Mouse (Mus musculus) neural tube, embryonic 13.5 days (tissue): ENCODE measurements around the gene Arrdc1. TPM values are rescaled to one million over a fixed set of nuclear protein-coding genes. Genes with fewer than 3 reads are reported as not detected.
"Not testable (repeated sequence)": the region's sequence is repeated elsewhere in the genome, so short reads cannot be mapped to it uniquely, and the experiment has no call there.

Experiments
- ATAC-seq: fragments of 200-750 bp; cut with Nextera tagmentation; 2 replicates; pipeline ENCODE4 v1.8.0; 2017; ENCODE audit warnings: low read depth, mild to moderate bottlenecking, moderate TSS enrichment, moderate library complexity
- H3K27ac ChIP-seq: fragments of 300-500 bp; sonication (generic); replicated peaks from 2 replicates; pipeline ENCODE4 v1.5.1; 2015; ENCODE audit warnings: moderate library complexity, mild to moderate bottlenecking, inconsistent platforms
- H3K27me3 ChIP-seq: fragments of 300-500 bp; sonication (generic); 2 replicates; pipeline ENCODE4 v1.6.1; 2015; ENCODE audit warnings: mild to moderate bottlenecking, inconsistent platforms
- H3K36me3 ChIP-seq: fragments of 300-500 bp; sonication (generic); 2 replicates; pipeline ENCODE4 v1.6.1; 2015; ENCODE audit warnings: mild to moderate bottlenecking, inconsistent platforms
- H3K4me1 ChIP-seq: fragments of 300-500 bp; sonication (generic); replicated peaks from 2 replicates; pipeline ENCODE4 v1.6.1; 2015; ENCODE audit warnings: inconsistent platforms
- H3K4me2 ChIP-seq: fragments of 300-500 bp; sonication (generic); 2 replicates; pipeline ENCODE4 v1.6.1; 2015; ENCODE audit warnings: inconsistent platforms, mild to moderate bottlenecking, moderate library complexity
- H3K4me3 ChIP-seq: fragments of 300-500 bp; sonication (generic); 2 replicates; pipeline ENCODE4 v1.5.1; 2015; ENCODE audit warnings: mild to moderate bottlenecking, inconsistent platforms
- H3K9ac ChIP-seq: fragments of 300-500 bp; sonication (generic); 2 replicates; pipeline ENCODE4 v1.6.1; 2015; ENCODE audit warnings: moderate library complexity, mild to moderate bottlenecking, inconsistent platforms
- H3K9me3 ChIP-seq: fragments of 300-500 bp; sonication (generic); 2 replicates; pipeline ENCODE4 v1.6.1; 2016; ENCODE audit warnings: inconsistent platforms
- WGBS: fragments of 180-500 bp; shearing (Covaris S2); methylation state at CpG from one replicate; pipeline ENCODE4 v1.1.7; 2015; 5-methylcytosine and 5-hydroxymethylcytosine counted together
- polyA plus RNA-seq: library from polyadenylated mRNA; unstranded; fragments of >200 nt; fragmentation: Nextera tagmentation; extraction: Ambion mirVana; gene quantifications from 2 replicates; pipeline ENCODE4 v1.2.1, GENCODE M21; 2015

Gene Arrdc1
- 26.4 and 26.9 TPM in 2 replicates for polyA plus RNA-seq

DNA sequence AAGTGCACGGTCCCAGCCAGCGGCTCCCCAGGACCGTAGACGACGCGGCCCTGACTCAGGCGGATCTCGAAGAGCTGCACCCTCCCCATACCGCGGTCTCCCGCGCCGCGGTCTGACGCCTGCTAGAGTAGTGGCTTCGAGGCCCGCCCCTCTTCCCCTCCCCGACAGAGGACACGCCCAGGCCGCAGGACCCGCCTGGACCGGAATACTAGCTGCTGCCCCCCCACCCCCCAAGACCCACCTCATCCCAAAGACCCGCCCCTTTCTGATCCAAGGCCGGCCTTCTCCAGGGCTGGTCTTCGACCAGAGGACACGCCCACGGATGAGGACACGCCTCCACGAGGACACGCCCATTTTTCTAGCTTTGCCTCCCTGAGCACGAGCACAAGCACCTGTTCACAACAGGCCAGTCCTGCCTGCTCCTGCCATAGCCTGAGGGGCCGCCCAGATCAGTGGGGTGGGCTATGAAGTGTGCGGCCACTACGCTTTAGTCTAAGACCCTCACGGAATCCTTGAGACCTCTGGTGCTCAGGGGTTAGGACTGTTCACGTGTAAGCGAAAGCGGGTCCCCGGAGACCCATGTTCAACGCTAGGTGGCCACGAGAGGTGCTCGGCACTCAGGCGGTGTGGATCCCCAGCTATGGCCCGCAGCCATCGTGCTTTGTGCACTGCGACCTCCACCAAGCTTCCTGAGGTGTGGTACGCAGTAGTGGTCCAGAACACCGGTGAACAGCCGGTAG, at the start of gene Arrdc1:
Arrdc1 (minus strand) TSS at position 196 of the 740 bp plus-strand sequence.
- under 1% methylated on average over 49 of the region's 49 CpGs for WGBS
- Histone ChIP-seq H3K27me3 (0 out of 2 replicates have a peak, but pooled peaks cover 10% of the 10 kb centered on the region), H3K4me3 (peak within 1 kb of the TSS; percentile 57), H3K27ac (0 out of 2 replicates have a peak within 1 kb of the TSS, but pooled peaks have one; percentile 25), H3K36me3 (no peaks in the 10 kb centered on the region), H3K9me3 (no peaks in the 10 kb centered on the region), H3K4me1 (peaks cover 19% of the 10 kb centered on the region), H3K4me2 (peak within 1 kb of the TSS; percentile 86), H3K9ac (peak within 1 kb of the TSS; percentile 72)
- peak; percentile 90 for ATAC-seq

DNA sequence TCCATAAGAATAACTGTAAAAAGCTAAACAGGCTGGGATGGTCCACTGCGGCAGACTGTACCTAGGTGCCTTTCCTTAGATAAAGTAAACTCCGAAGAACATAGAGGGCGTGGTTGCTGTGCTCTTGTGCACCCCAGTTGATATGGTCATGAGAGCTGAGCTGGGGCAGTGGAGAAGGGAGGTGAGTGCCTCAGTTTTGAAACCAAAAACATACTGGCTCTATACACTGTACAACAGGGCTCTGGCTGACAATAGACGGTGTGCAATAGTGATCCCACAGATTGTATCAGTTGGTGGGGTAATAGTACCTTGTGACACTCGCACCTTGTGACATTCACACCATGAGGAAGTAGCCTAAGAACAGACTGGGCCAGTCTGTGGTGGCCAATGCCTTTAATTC, 41.9 kb upstream of the Arrdc1 start:
- Histone ChIP-seq H3K36me3 (peaks cover 13% of the 10 kb centered on the region), H3K4me1 (peaks cover 25% of the 10 kb centered on the region), H3K27ac (no peak overlapping the region), H3K4me3 (no peak overlapping the region), H3K9me3 (no peaks in the 10 kb centered on the region), H3K27me3 (no peaks in the 10 kb centered on the region), H3K4me2 (no peak overlapping the region), H3K9ac (no peak overlapping the region)
- WGBS = 93% methylated on average over 5 of the region's 5 CpGs
- ATAC-seq = no peak

DNA sequence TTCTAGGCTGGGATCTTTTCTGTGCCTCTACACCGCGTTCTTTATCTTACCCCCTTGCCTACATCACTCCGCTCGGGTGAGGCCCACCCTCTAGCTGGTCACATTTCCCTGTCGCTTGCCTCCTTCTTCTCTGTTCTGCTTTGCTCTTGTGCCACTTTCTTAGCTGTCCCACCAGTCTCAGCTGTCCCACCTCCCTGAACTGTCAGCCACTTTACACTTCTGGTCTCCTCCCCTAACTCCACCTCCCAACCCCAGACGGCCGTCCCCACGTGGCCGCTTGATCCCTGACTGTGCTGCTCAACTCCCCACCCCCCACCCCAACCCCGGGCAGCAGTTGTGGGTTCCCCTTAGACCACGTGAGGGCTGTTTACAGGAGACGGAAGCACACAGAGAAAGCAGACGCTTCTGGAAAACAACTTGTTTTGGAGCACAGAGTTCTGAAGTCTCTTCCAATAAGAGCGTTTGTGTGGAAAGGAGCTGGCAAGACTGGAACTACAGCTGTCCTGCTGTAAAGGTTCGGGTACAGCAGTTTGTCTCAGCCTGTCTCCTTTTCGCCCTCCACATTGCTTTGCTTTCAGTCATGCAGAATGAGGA, 40.7 kb upstream of the Arrdc1 start, which contains the start of gene Pnpla7:
Pnpla7 (plus strand) TSS at position 330 of the 594 bp plus-strand sequence.
- H3K4me3 ChIP-seq = peak within 1 kb of the TSS; percentile 85
- peak within 1 kb of the TSS; percentile 95 for H3K4me2 ChIP-seq
- H3K27me3 ChIP-seq = no peaks in the 10 kb centered on the region
- H3K9ac ChIP-seq = peak within 1 kb of the TSS; percentile 90
- peaks cover 25% of the 10 kb centered on the region for H3K4me1 ChIP-seq
- WGBS = under 1% methylated on average over 16 of the region's 16 CpGs
- no peaks in the 10 kb centered on the region for H3K9me3 ChIP-seq
- H3K27ac ChIP-seq = peak within 1 kb of the TSS; percentile 92
- peak; percentile 54 for ATAC-seq
- peaks cover 25% of the 10 kb centered on the region for H3K36me3 ChIP-seq

DNA sequence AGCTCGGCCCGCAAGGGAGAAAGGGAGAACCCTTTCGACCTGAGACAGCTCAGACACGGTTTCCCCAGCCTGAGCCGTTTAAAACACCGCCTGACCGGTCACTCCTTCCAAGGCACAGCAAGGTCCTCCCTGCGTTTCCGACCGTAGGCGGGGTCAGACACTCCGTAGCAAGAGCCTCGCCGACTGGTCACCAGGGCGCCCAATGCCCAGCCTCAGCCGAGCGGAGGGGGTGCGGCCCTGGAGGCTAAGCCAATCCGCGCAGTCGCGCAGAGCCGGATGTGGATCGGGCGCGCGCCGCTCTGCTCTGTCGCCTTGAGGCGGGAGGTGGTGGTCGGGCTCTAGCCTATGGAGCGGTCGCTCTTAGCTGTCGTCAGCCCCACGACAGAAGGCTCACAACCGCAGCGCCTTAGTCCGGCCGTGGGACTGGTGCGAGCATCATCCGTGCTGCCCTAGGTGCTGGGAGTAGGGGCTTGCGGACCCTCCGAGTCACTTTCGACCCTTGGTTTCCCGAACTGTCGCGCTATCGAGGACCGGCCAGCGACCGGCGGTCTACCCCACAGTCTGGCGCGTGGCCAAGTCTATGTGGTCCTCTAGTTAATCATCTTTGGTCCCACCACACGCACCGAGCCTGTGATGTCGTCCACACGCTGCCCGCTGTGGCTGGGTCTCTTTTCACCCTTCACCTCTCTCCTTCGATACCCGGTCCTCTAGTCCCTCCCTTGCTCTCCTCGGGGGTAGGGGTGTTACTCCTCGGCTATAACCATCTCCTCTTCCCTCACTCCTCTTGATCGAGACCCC, 40.1 kb upstream of the Arrdc1 start, which contains the start of gene Mrpl41:
Mrpl41 (minus strand) TSS at position 193 of the 798 bp plus-strand sequence.
- H3K4me1 ChIP-seq = peaks cover 25% of the 10 kb centered on the region
- under 1% methylated on average over 64 of the region's 64 CpGs for WGBS
- ATAC-seq = peak; percentile 100
- H3K27me3 ChIP-seq = no peaks in the 10 kb centered on the region
- peak within 1 kb of the TSS; percentile 90 for H3K9ac ChIP-seq
- peak within 1 kb of the TSS; percentile 95 for H3K4me2 ChIP-seq
- peaks cover 31% of the 10 kb centered on the region for H3K36me3 ChIP-seq
- H3K4me3 ChIP-seq = peak within 1 kb of the TSS; percentile 85
- peak within 1 kb of the TSS; percentile 92 for H3K27ac ChIP-seq
- no peaks in the 10 kb centered on the region for H3K9me3 ChIP-seq

DNA sequence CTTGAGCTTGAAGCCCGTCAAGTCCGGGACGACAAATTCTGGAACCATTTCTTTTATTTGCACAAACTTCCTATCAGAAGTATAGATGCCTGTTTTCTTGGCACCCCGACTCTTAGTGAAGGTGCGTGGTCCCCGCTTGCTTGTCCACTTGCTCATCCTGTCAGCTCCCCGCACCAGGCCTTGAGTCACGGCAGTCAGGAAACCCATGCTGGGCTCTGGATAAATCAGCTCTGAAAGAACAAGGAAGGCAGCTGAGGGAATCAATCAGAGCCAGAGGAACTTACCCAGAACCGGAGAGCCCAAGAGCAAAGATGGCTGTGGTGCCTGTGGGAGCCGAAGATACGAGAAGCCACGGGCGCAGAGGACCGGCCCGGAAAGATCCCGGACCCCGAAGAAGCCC, 39.4 kb upstream of the Arrdc1 start:
- Histone ChIP-seq H3K9ac (peak overlapping the region; percentile 90), H3K4me2 (peak overlapping the region; percentile 95), H3K4me3 (peak overlapping the region; percentile 85), H3K27ac (peak overlapping the region; percentile 92), H3K36me3 (peaks cover 38% of the 10 kb centered on the region), H3K4me1 (peaks cover 25% of the 10 kb centered on the region)
- peak; percentile 1; the same call in 1 of the 2 replicates for ATAC-seq
- H3K9me3 ChIP-seq, H3K27me3 ChIP-seq: not testable (repeated sequence)
- WGBS = 0% methylated on average over 17 of the region's 17 CpGs

DNA sequence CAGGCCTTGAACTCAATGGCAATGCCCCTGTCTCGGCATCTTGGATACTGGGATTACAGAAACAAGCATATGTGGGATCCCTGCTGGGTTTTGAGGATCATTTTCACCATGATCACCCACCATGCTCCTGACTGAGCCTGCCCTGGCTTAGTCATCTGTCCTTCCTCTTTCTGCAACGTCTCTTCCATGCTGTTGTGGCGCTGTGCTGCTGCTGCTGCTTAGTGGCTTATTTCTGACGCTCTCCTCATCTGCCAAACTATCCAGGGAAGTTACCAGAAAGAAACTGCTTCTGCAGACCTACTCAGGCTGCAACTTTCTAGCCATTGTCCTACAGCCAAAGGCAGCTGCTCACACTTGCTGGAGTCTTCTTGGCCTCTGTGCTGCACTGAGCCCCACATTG, 35.3 kb upstream of the Arrdc1 start:
- Histone ChIP-seq H3K4me3 (no peak overlapping the region), H3K36me3 (peaks cover 72% of the 10 kb centered on the region), H3K4me2 (no peak overlapping the region), H3K9me3 (no peaks in the 10 kb centered on the region), H3K27ac (no peak overlapping the region), H3K9ac (no peak overlapping the region), H3K4me1 (peaks cover 16% of the 10 kb centered on the region), H3K27me3 (no peaks in the 10 kb centered on the region)
- ATAC-seq = no peak
- WGBS = 86% methylated on average over 4 of the region's 4 CpGs

DNA sequence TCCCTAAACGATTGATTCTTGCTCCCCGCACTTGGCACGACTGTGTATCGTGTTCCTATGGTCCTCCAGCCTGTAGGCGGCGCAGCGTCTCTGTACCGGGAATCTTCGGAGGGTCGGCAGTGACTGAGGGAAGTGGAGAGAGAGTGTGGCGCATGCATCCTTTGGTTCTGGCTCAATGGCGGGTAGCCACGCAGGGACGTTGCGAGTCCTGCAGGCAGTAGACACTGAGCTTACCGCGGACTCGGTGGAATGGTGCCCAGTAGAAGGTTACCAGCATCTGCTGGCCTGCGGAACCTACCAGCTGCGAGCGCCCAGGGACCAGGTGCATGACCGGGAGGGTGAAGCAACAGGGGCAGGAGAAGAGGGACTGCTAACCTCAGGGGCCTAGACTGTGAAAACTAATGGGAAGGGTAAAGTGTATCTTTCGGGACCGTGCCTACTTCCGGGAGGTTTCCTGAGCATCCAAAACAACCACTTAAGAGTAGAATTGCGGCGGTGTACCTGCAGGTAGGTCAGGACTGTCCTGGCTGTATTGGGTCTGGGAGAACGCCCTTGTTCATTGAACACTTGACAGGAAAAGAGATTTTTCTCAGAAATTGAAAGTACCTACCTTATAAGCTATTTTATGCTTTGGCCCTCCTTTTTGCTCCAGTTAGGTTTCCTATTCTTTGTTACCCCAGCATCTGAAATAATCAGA, 27.4 kb upstream of the Arrdc1 start, which contains the start of gene Dph7:
Dph7 (plus strand) TSS at position 97 of the 697 bp plus-strand sequence.
- H3K4me2 ChIP-seq = peak within 1 kb of the TSS; percentile 70
- H3K4me3 ChIP-seq = peak within 1 kb of the TSS; percentile 64
- H3K36me3 ChIP-seq = peaks cover 61% of the 10 kb centered on the region
- WGBS = 1% methylated on average over 28 of the region's 28 CpGs
- H3K9me3 ChIP-seq = no peaks in the 10 kb centered on the region
- H3K27me3 ChIP-seq = no peaks in the 10 kb centered on the region
- H3K9ac ChIP-seq = peak within 1 kb of the TSS; percentile 76
- H3K27ac ChIP-seq = peak within 1 kb of the TSS; percentile 35
- peaks cover 15% of the 10 kb centered on the region for H3K4me1 ChIP-seq
- peak; percentile 94 for ATAC-seq

DNA sequence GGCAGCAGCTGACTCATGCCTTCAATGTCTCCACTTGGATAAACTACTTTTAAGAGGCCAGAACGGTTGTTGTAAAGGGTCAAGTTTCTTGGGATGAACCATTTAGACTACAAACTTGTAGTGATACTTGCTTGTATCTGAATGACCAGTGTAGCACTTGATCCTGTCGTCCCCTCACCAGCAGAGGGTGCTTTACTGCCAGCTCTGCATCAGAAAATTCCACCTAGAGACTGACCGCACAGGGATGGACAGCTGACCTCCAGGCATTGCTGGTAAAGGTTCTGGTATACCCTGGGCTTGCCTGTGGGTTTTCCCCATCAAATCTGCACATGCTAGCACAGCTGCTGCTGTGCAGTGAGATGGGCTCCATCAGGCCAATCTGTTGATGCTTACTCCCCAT, 25.9 kb upstream of the Arrdc1 start:
- Histone ChIP-seq H3K36me3 (peaks cover 63% of the 10 kb centered on the region), H3K4me1 (peaks cover 15% of the 10 kb centered on the region), H3K9ac (no peak overlapping the region), H3K4me2 (no peak overlapping the region), H3K27me3 (no peaks in the 10 kb centered on the region), H3K9me3 (no peaks in the 10 kb centered on the region), H3K27ac (no peak overlapping the region), H3K4me3 (no peak overlapping the region)
- no peak for ATAC-seq
- WGBS = 41% methylated on average over 3 of the region's 3 CpGs

DNA sequence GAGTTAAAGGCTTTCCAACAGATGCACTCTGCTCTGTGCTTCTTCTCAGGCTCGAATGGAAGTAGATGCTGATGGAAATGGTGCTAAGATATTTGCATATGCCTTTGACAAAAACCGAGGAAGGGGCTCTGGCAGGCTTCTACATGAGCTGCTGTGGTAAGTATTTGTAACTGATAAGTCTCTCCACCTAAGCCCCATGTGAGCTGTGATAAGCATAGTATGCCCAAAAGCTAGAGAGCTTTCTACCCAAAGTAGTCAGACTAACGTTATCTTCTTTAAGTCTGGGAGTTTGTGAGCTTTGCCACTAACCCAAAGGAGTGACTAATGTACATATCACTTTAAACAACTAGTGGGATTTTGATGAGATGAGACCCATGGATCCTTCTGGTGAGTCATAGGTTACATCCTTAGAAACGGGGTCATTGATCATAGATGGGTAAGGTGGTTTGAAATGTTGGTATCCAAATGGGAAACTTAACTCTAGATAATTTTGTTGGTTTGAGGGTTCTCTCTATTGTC, 17.5 kb upstream of the Arrdc1 start:
- no peak overlapping the region for H3K27ac ChIP-seq
- H3K9ac ChIP-seq = no peak overlapping the region
- H3K4me2 ChIP-seq = no peak overlapping the region
- no peaks in the 10 kb centered on the region for H3K9me3 ChIP-seq
- peaks cover 17% of the 10 kb centered on the region for H3K4me1 ChIP-seq
- no peaks in the 10 kb centered on the region for H3K27me3 ChIP-seq
- H3K4me3 ChIP-seq = no peak overlapping the region
- no peak for ATAC-seq
- peaks cover 59% of the 10 kb centered on the region for H3K36me3 ChIP-seq
- WGBS = 91% methylated on average over 4 of the region's 4 CpGs

DNA sequence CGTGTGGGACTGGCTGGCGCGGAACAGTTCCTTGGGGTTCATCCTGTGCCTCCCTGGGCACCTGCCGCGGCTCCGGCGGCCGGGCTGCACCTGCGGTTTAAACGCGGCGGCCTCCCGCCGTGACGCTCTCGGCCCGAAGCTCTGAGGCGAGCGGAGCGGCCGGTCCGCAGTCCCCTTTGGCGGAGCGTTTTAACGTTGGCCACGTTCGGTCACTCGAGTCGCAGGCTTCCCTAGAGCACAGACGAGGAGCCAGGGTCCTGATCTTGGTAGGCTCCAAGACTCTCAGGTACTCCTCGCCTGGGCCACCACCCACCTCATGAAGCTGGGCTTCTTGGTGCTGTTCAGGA, 15.1 kb upstream of the Arrdc1 start:
- Histone ChIP-seq H3K27ac (peak overlapping the region; percentile 73), H3K9me3 (no peaks in the 10 kb centered on the region), H3K4me1 (peaks cover 17% of the 10 kb centered on the region), H3K27me3 (no peaks in the 10 kb centered on the region), H3K9ac (peak overlapping the region; percentile 96), H3K4me2 (peak overlapping the region; percentile 87), H3K36me3 (peaks cover 35% of the 10 kb centered on the region), H3K4me3 (peak overlapping the region; percentile 98)
- WGBS = under 1% methylated on average over 31 of the region's 31 CpGs
- ATAC-seq = no peak; the same call in 1 of the 2 replicates
